Mouse (Mus musculus) erythroblast, embryonic 14.5 days (primary cell): Measurements from ENCODE around the gene C1rl.

Experiments used
- GATA1 ChIP-seq: IDR thresholded peaks from 2 replicates; pipeline ENCODE4 v1.6.1; 2012; ENCODE audit warnings: low read length, inconsistent platforms, mixed read lengths
- TAL1 ChIP-seq: IDR thresholded peaks from 3 replicates; pipeline ENCODE4 v1.6.1; 2012; ENCODE audit warnings: low read length, inconsistent platforms, mixed read lengths

GRCm38 (mm10) chr6:124496054-124496453 is 3.1 kb downstream of the C1rl start:
- TF ChIP-seq GATA1 = no peak
- no peak for TF ChIP-seq TAL1
